Mouse (Mus musculus) ES-E14 (cell line): ENCODE results near the gene Vmn2r7. TPM values are rescaled to one million over a fixed set of nuclear protein-coding genes. Genes with fewer than 3 reads are reported as not detected.
"Not testable (repeated sequence)": the region's sequence is repeated elsewhere in the genome, so short reads cannot be mapped to it uniquely, and the experiment has no call there.

ENCODE experiments used
- DNase-seq: peaks from one replicate; pipeline ENCODE4 v3.0.0-alpha.2; 2013; ENCODE audit warnings: low read depth, low spot score
- H3K27ac ChIP-seq: 2 replicates; pipeline ENCODE4 v1.5.1; 2012; ENCODE audit warnings: low read depth, mild to moderate bottlenecking, low read length, moderate library complexity, mixed read lengths; ENCODE audit not compliant: poor library complexity, insufficient read depth, severe bottlenecking
- H3K36me3 ChIP-seq: 2 replicates; pipeline ENCODE4 v1.6.1; 2012; ENCODE audit warnings: mild to moderate bottlenecking, low read length, moderate library complexity, mixed read lengths; ENCODE audit not compliant: control insufficient read depth, poor library complexity, insufficient read depth, severe bottlenecking
- H3K4me1 ChIP-seq, 2 experiments: fragments of 150-350 bp in 1 of 2; sonication (generic) in 1 of 2; 2 replicates each; pipeline ENCODE4 v1.6.1; 2012; ENCODE audit warnings: low read length in 2 of 2, mild to moderate bottlenecking in 1 of 2, mixed read lengths in 1 of 2; ENCODE audit not compliant: control insufficient read depth in 2 of 2, insufficient read depth in 2 of 2, poor library complexity in 1 of 2
- H3K4me3 ChIP-seq, 2 experiments: fragments of 150-350 bp in 1 of 2; sonication (generic) in 1 of 2; 2 replicates each; pipeline ENCODE4 v1.5.1; 2012; ENCODE audit warnings: low read length in 2 of 2, low read depth in 1 of 2, mild to moderate bottlenecking in 1 of 2, mixed read lengths in 1 of 2; ENCODE audit not compliant: insufficient read depth in 1 of 2, poor library complexity in 1 of 2, severe bottlenecking in 1 of 2
- H3K9ac ChIP-seq: 2 replicates; pipeline ENCODE4 v1.6.1; 2012; ENCODE audit warnings: low read depth, mild to moderate bottlenecking, low read length, mixed read lengths; ENCODE audit not compliant: poor library complexity, insufficient read depth, severe bottlenecking
- H3K9me3 ChIP-seq: fragments of 150-350 bp; sonication (generic); 2 replicates; pipeline ENCODE4 v1.6.1; 2012; ENCODE audit warnings: low read depth, mild to moderate bottlenecking, low read length; ENCODE audit not compliant: control insufficient read depth, insufficient read depth
- CHD2 ChIP-seq: IDR thresholded peaks from 2 replicates; pipeline ENCODE4 v1.6.1; 2014; ENCODE audit warnings: mild to moderate bottlenecking, low read depth, low read length, inconsistent platforms
- HCFC1 ChIP-seq: IDR thresholded peaks from 2 replicates; pipeline ENCODE4 v1.6.1; 2012; ENCODE audit warnings: low read length, inconsistent platforms, borderline replicate concordance; ENCODE audit not compliant: insufficient read depth
- MAFK ChIP-seq: IDR thresholded peaks from 2 replicates; pipeline ENCODE4 v1.6.1; 2014; ENCODE audit warnings: mild to moderate bottlenecking, low read depth, low read length, inconsistent platforms; ENCODE audit not compliant: insufficient read depth
- ZC3H11A ChIP-seq: IDR thresholded peaks from 2 replicates; pipeline ENCODE4 v1.6.1; 2012; ENCODE audit warnings: low read depth, mild to moderate bottlenecking, inconsistent platforms, low read length, borderline replicate concordance
- ZNF384 ChIP-seq: IDR thresholded peaks from 2 replicates; pipeline ENCODE4 v1.6.1; 2012; ENCODE audit warnings: low read depth, low read length, inconsistent platforms
- in situ Hi-C, 2 experiments: fragments of 600-800 bp; cut with MboI; formaldehyde crosslinking; loops; one replicate each; pipeline ENCODE4 v1.15.1; 2025; ENCODE audit warnings: low sequenced_read_pairs in 2 of 2, inconsistent platforms in 1 of 2; ENCODE audit not compliant: unreplicated experiment in 2 of 2
- total RNA-seq: library from RNA; depleted of rRNA; stranded (reverse); fragments of 300-350 nt; gene quantifications from 2 replicates; pipeline ENCODE4 v1.2.3, GENCODE M21; 2012

Vmn2r7 gene
- total RNA-seq, 1 experiment: not detected

- no peaks in the 10 kb centered on the region for H3K4me1 ChIP-seq
- no peaks in the 10 kb centered on the region for H3K9me3 ChIP-seq
- no peak overlapping the region for H3K9ac ChIP-seq
- H3K36me3 ChIP-seq: no peaks in the 10 kb centered on the region
- H3K27ac ChIP-seq: no peak overlapping the region
- no peak for TF ChIP-seq MAFK
- in situ Hi-C loops: loop anchor here in 1 of 2 experiments (25.0 kb wide), 2 partner anchors 746 to 1221 kb away; no protein-coding TSS in a partner anchor
- no peak for DNase-seq
- H3K4me3 ChIP-seq: no peak overlapping the region
Measured at GRCm38 (mm10) chr3:64782901-64783300, 61.7 kb downstream of the Vmn2r7 start.

DNA sequence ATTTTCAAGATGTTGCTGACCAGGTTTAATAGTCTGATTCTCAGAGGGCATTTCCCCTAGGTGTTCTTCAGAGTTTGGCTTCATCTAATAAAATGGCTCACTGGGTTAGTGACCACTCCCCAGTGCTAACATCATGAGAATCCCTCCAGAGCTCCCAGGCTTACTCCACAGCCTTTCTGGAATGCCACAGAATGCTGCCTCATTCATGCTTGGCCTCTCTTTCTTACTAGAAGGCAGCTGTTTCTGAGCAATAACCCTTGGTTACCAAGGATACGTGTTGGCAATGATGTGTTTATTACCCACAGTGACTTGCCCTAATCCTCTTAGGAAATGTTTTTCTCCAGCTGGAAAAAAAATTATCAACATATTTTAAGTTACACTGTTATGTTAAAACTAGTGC lies 72.4 kb downstream of the Vmn2r7 start:
- in situ Hi-C loops: no loop called here
- no peak for DNase-seq
- H3K4me3 ChIP-seq: no peak overlapping the region
- H3K27ac ChIP-seq: no peak overlapping the region
- H3K9ac ChIP-seq: no peak overlapping the region
- no peaks in the 10 kb centered on the region for H3K9me3 ChIP-seq
- TF ChIP-seq HCFC1: no peak
- TF ChIP-seq CHD2: no peak
- no peak for TF ChIP-seq ZNF384
- TF ChIP-seq MAFK: no peak
- TF ChIP-seq ZC3H11A: no peak
- no peaks in the 10 kb centered on the region for H3K36me3 ChIP-seq
- H3K4me1 ChIP-seq: no peaks in the 10 kb centered on the region

DNA sequence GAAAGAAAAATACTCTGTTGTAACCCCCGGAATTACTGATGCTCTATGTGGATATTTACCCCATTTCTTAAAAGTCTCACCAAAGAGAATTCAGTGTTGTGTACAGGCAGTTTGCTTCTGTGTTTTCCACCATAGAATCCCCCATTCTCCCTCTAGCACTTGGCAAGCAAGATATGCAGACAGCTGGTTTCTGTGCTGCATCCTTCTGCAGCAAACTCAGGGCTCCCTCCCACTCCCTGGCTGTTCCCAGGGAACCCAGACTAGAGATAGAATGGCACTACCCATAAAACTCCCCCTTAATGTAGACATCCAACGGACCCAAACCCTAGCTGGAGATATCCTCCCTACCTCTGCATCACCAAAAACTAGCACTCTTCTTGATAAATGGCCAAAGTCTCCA lies 88.4 kb downstream of the Vmn2r7 start:
- no peaks in the 10 kb centered on the region for H3K9me3 ChIP-seq
- no peaks in the 10 kb centered on the region for H3K36me3 ChIP-seq
- no peak overlapping the region for H3K4me3 ChIP-seq
- H3K9ac ChIP-seq: no peak overlapping the region
- no peak for DNase-seq
- no peak for TF ChIP-seq HCFC1
- TF ChIP-seq MAFK: no peak
- no peak for TF ChIP-seq ZC3H11A
- TF ChIP-seq ZNF384: no peak
- TF ChIP-seq CHD2: no peak
- H3K4me1 ChIP-seq: no peaks in the 10 kb centered on the region
- no peak overlapping the region for H3K27ac ChIP-seq
- in situ Hi-C loops: no loop called here

DNA sequence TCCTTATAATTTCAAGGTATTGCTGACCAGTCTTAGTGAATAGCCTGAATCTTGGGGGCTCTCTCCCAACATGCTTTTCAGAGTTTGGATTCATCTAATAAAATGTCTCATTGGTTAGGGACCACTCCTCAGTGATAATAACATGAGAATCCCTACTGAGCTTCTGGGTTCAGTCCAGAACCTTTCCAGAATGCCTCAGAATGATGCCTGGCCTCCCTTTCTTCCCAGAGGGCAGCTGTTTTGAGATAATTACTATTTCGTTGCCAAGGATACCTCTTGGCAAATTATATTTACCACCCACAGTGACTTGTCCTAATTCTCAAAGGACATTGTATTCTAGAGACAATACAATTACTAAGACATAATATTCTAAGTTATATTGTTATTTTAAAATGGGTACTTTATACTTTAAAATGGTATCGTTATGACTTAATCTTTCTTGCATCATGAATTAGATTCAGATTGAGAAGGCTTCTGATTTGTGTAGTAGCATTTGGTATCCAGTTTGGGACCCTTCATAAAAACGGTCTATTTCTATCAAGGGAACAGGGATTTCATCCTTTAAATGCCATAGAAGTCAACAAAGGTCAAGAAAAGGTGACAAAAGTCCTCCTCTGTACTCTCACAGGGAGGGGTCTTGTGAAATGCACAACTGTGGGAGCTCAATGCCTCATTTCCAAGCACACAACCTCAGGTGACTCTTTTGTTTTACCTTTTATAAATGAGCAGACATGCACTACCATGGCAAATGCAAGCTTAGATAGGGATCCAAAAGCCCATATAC lies 117.2 kb downstream of the Vmn2r7 start:
- H3K4me3 ChIP-seq, H3K9ac ChIP-seq, H3K36me3 ChIP-seq, DNase-seq, H3K27ac ChIP-seq, H3K9me3 ChIP-seq, H3K4me1 ChIP-seq, in situ Hi-C loops: not testable (repeated sequence)

GRCm38 (mm10) chr3:64725736-64726135 lies 118.8 kb downstream of the Vmn2r7 start:
- in situ Hi-C loops, DNase-seq, H3K4me3 ChIP-seq: not testable (repeated sequence)

GRCm38 (mm10) chr3:64676069-64676468 lies 168.5 kb downstream of the Vmn2r7 start:
- H3K9ac ChIP-seq, H3K9me3 ChIP-seq, H3K4me3 ChIP-seq, H3K36me3 ChIP-seq, H3K4me1 ChIP-seq, DNase-seq, H3K27ac ChIP-seq, in situ Hi-C loops: not testable (repeated sequence)

More at GRCm38 (mm10) chr3:64725736-64726135, 118.8 kb downstream of the Vmn2r7 start:
- H3K9ac ChIP-seq, H3K36me3 ChIP-seq, H3K27ac ChIP-seq, H3K4me1 ChIP-seq, H3K9me3 ChIP-seq: not testable (repeated sequence)
